24 mouse cellular contexts compared by ENCODE assay signal in the genomic region with DNA sequence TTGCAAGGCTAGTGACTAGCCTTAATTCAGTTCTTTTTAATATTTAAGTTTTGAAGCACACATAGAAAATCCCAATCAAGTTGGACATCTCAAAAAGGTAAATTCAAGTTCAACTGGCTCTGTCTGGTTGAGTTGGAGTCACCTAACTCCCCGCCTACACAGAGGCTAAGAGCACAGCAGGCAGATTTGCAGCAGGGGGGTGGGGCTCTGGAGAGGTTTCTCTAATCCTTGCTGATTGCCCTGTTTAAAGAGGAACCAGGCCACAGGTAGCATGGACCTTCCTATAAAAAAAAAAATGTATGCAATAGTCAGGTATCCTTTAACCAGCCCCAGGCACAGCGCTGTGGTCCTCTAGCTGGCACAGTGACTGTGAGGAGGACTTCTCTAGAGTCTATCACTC.
"Had no signal": no experiment of that assay in that cellular context is flagged by ENCODE, and none has a peak within 500 bp of the region (broad histone marks: within the 10 kb centered on the region; RNA-seq: fewer than 3 reads in every experiment).

No protein-coding gene starts in this region.

- H3K4me3 ChIP-seq: heart, adult 2 months; heart, embryonic 13.5 days; heart, embryonic 15.5 days; hindbrain, embryonic 10.5 days; hindbrain, embryonic 12.5 days; intestine, embryonic 15.5 days; layer of hippocampus, adult 2 months; left cerebral cortex, adult 2 months; limb, embryonic 10.5 days; limb, embryonic 12.5 days had no signal

- H3K9me3 ChIP-seq: heart, embryonic 13.5 days; heart, embryonic 15.5 days; hindbrain, embryonic 10.5 days; hindbrain, embryonic 12.5 days; intestine, embryonic 15.5 days; limb, embryonic 10.5 days; limb, embryonic 12.5 days had no signal

- H3K27ac ChIP-seq: heart, adult 2 months; heart, embryonic 13.5 days; heart, embryonic 15.5 days; hindbrain, embryonic 10.5 days; hindbrain, embryonic 12.5 days; hindbrain, embryonic 14.5 days; intestine, embryonic 15.5 days; layer of hippocampus, adult 2 months; left cerebral cortex, adult 2 months; limb, embryonic 10.5 days; limb, embryonic 12.5 days had no signal

- H3K27me3 ChIP-seq: heart, embryonic 13.5 days; heart, embryonic 15.5 days; hindbrain, embryonic 12.5 days; intestine, embryonic 15.5 days; limb, embryonic 12.5 days had no signal

- ATAC-seq: forebrain, postnatal 0 days; hindbrain, embryonic 16.5 days; inflammation-experienced regulatory T-cells, adult 6 months; intestine, embryonic 15.5 days; intestine, postnatal 0 days had no signal

- H3K36me3 ChIP-seq: heart, embryonic 13.5 days; heart, embryonic 15.5 days; hindbrain, embryonic 10.5 days; hindbrain, embryonic 12.5 days; intestine, embryonic 15.5 days; limb, embryonic 10.5 days; limb, embryonic 12.5 days had no signal

- H3K4me1 ChIP-seq: heart, embryonic 13.5 days; heart, embryonic 15.5 days; hindbrain, embryonic 12.5 days; intestine, embryonic 15.5 days had no signal

- DNase-seq: forebrain, postnatal 0 days; gastrocnemius, postnatal 14 days; gastrocnemius, postnatal 36 days; heart, adult 2 months; heart, postnatal 4 days; kidney, adult 18-20 months; kidney, adult 8-10 months; kidney, postnatal 10 days; kidney, postnatal 25 days; kidney, postnatal 4 days had no signal

- H3K9ac ChIP-seq: forebrain, postnatal 0 days; heart, embryonic 13.5 days; heart, embryonic 15.5 days; hindbrain, embryonic 12.5 days; hindbrain, embryonic 14.5 days; intestine, embryonic 15.5 days; limb, embryonic 12.5 days had no signal

- H3K4me2 ChIP-seq: heart, embryonic 11.5 days; heart, embryonic 13.5 days; heart, embryonic 15.5 days; hindbrain, embryonic 12.5 days; hindbrain, embryonic 14.5 days; intestine, embryonic 15.5 days; limb, embryonic 12.5 days had no signal
